Mouse (Mus musculus) embryonic facial prominence, embryonic 12.5 days (tissue): ENCODE results near the gene Impdh2. TPM values are rescaled to one million over a fixed set of nuclear protein-coding genes. Genes with fewer than 3 reads are reported as not detected.
A peak's percentile ranks its signal among the peaks of the same experiment; 100 is the strongest.

ENCODE experiments used
- microRNA counts: library from miRNA; unstranded; fragments of <30 nt; microRNA quantifications from one replicate; lab custom pipeline; 2017
- microRNA-seq: library from miRNA; unstranded; fragments of <30 nt; microRNA quantifications from one replicate; pipeline ENCODE4, GENCODE M21; 2017
- polyA plus RNA-seq: library from polyadenylated mRNA; unstranded; fragments of >200 nt; fragmentation: Nextera tagmentation; extraction: Ambion mirVana; gene quantifications from 2 replicates; pipeline ENCODE4 v1.2.1, GENCODE M21; 2016

Gene Impdh2
- polyA plus RNA-seq, 1 experiment from 2014 or later: 209 TPM

MicroRNA genes within 50 kb of the gene (microRNA counts, 519-probe panel; counts per million panel counts)
- microRNA mmu-miR-191 (lab: Ali Mortazavi, UCI): 4,883 counts per million, percentile 86 among the panel's probes with 10 or more counts
- 4,412 counts per million, percentile 81 among the panel's probes with 10 or more counts for microRNA mmu-miR-425 (lab: Ali Mortazavi, UCI)

Small RNA genes lying within 50 kb of the gene (microRNA-seq; reads per million reads assigned to microRNA genes)
- gene Gm24083 (not detected), gene Mir191 (not detected), gene Mir425 (2,510 reads per million, percentile 84 among the genes with 10 or more reads in this experiment)

Other genes with a start within 250 kb of the Impdh2 start
- 798 and 814 TPM in 2 replicates for gene Gpx1, start 221.4 kb upstream of the Impdh2 start, polyA plus RNA-seq
- gene Usp4, start 212.4 kb upstream of the Impdh2 start, polyA plus RNA-seq: 122 and 124 TPM in 2 replicates
- 0.27 and 0.97 TPM in 2 replicates for gene 1700102P08Rik, start 167.5 kb upstream of the Impdh2 start, polyA plus RNA-seq
- 1.4 and 2.0 TPM in 2 replicates for gene Ccdc36, start 131.8 kb upstream of the Impdh2 start, polyA plus RNA-seq
- not detected in 2 replicates for gene BC048562, start 123.8 kb upstream of the Impdh2 start, polyA plus RNA-seq
- gene Ccdc71, start 99.8 kb upstream of the Impdh2 start, polyA plus RNA-seq: 53.1 and 58.3 TPM in 2 replicates
- gene Klhdc8b, start 98.7 kb upstream of the Impdh2 start, polyA plus RNA-seq: 44.5 and 46.0 TPM in 2 replicates
- gene Lamb2, start 80.5 kb upstream of the Impdh2 start, polyA plus RNA-seq: 51.3 and 58.5 TPM in 2 replicates
- 99.0 and 102 TPM in 2 replicates for gene Usp19, start 69.7 kb upstream of the Impdh2 start, polyA plus RNA-seq
- gene Qars, start 52.6 kb upstream of the Impdh2 start, polyA plus RNA-seq: 110 and 115 TPM in 2 replicates
- 160 TPM in 2 replicates for gene Qrich1, start 43.5 kb upstream of the Impdh2 start, polyA plus RNA-seq
- gene Ndufaf3, start 7.1 kb downstream of the Impdh2 start, polyA plus RNA-seq: 49.9 and 59.2 TPM in 2 replicates
- gene Dalrd3, start 9.6 kb downstream of the Impdh2 start, polyA plus RNA-seq: 199 and 207 TPM in 2 replicates
- 215 and 220 TPM in 2 replicates for gene Wdr6, start 18.5 kb downstream of the Impdh2 start, polyA plus RNA-seq
- gene P4htm, start 37.4 kb downstream of the Impdh2 start, polyA plus RNA-seq: 10.4 and 11.6 TPM in 2 replicates
- gene Arih2, start 89.1 kb downstream of the Impdh2 start, polyA plus RNA-seq: 58.1 and 60.1 TPM in 2 replicates
- 43.1 and 45.7 TPM in 2 replicates for gene Slc25a20, start 101.8 kb downstream of the Impdh2 start, polyA plus RNA-seq
- gene Prkar2a, start 129.0 kb downstream of the Impdh2 start, polyA plus RNA-seq: 39.4 and 40.0 TPM in 2 replicates
- gene Ip6k2, start 223.5 kb downstream of the Impdh2 start, polyA plus RNA-seq: 145 and 147 TPM in 2 replicates
- 24.2 and 25.7 TPM in 2 replicates for gene Nckipsd, start 248.1 kb downstream of the Impdh2 start, polyA plus RNA-seq